Mouse (Mus musculus): Measurements from ENCODE around the gene Kbtbd12.

Kbtbd12 gene

GRCm38 (mm10) chr6:88626912-88627311, 10.8 kb downstream of the Kbtbd12 start:
- no peak for DNase-seq (ENCODE audit: low spot score)

DNA sequence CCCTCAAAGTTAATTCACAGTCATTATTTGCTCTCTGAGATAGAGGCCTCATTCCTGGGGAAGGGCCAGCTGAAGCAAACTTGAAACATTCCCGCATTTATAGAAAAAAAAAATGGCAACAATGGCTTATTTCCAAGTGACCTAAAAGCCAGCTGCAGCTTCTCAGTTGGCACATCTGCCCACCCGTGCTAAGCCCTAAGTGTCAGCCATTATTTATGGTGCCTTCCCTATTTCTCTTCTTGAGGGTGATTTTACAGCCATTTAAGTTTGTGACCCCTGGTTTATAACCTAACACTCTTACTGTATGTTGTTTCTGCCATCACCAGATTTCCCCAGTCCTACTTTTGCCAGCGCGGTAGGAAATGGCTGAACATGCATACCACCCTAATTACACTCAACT, 11.3 kb downstream of the Kbtbd12 start:
- DNase-seq (ENCODE audit: low spot score) = no peak

DNA sequence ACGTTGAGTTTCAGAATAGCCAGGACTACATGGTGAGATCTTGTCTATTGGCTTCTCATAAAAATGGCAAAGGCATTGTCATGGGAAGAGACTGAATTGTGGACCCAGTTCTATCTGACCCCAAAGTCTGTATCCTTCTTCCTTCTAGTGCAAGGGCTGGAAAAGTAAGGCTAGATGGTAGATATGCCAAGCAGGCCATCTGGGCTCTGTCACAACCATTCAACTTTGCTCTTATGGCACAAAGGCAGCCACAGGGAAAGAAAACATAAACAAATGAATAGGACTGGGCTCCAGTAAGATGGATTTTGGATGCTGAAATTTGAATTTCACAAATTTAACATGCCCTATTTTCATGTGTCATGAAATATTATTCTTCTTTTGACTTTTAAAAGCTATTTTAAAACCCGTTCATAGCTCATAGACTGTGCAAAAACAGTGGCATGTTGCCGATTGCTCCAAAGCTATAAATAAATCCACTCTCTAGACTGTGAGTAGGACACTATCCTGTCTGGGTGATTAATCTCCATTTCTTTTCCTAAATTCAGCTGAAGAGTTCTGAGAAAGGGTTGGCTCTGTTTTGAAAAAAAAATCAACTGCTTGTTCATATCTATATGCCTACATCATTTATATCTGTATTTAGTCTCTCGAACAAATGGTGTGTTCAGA, 15.8 kb downstream of the Kbtbd12 start:
- no peak for DNase-seq (ENCODE audit: low spot score)

- no peak for DNase-seq (ENCODE audit: low spot score)
Observed at GRCm38 (mm10) chr6:88619542-88619941, 18.2 kb downstream of the Kbtbd12 start.

DNA sequence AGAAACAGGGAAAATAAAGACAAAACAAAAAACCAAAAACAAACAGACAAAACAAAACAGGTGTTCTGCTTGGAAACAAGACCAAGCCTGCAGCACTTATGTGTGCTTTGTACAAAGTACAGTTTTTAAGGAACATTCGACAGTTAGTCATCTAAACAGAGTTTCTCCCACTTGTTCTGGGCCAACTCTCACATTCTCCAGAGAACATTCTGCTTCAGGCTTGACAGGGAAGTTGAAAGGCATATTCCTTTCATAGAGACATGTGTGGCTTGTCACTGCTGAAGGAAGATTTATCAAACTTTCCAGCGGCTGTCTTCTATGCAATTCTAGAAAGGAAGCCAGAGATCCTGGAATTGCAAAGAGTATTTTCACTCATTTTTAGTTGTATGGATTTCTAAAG, 22.4 kb downstream of the Kbtbd12 start:
- DNase-seq (ENCODE audit: low spot score) = no peak

- DNase-seq (ENCODE audit: low spot score) = no peak
Observed at GRCm38 (mm10) chr6:88606417-88606816, 31.3 kb downstream of the Kbtbd12 start.

DNA sequence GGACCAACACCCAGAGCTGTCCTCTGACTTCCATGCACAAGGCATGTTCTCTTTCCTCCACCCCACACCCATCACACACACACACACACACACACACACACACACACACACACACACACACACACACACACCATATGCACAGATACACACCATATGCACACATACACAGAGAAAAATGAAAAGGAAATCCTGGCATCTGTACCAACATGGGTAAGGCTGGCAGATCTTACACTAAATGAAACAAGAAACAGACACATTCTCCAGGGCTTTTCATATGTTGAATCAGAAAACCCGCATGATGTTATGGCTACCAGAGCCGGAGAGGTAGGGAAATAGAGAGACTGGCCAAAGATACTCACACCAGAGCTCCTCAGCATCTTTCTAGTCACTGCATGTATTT, 32.0 kb downstream of the Kbtbd12 start:
- no peak for DNase-seq (ENCODE audit: low spot score)

- DNase-seq (ENCODE audit: low spot score) = no peak
Observed at GRCm38 (mm10) chr6:88605235-88605634, 32.5 kb downstream of the Kbtbd12 start.

DNA sequence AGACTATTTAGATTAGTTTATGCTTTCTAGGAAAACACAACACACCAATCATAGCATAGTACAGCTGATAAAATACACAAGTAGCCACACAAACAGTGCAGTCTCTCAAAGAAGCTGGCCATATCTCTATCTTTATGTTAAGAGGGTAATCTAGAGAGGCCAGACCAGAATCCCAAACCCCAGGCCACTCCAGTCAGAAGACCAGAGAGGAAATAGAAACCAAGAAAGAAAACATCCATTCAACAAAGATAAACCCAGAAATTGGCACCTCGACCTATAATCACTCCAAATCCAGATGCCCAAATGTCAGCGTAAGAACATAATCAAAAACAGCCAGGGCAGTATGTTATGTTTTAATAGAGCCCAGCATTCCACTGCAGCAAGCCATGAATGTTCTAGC, 41.6 kb downstream of the Kbtbd12 start:
- DNase-seq (ENCODE audit: low spot score) = no peak

GRCm38 (mm10) chr6:88592367-88592766, 45.4 kb downstream of the Kbtbd12 start:
- DNase-seq (ENCODE audit: low spot score) = no peak

DNA sequence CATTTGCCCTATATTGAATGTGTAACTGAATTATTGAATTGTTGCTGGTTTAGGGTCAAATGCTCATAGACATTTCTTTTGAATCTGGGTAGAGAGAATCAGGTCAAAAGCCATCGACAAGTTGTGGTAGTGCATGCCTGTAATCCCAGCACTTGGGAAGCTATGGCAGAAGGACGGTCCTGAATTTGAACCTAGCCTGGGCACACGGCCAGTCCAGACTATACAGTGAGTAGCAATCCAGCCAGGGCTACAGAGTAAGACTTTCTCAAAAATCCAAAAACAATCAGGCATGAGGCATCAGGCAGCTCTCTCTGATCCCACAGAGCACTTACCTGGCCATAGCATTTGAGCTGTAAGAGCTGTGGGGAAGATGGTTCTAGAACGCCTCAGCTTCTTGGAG, 47.5 kb downstream of the Kbtbd12 start:
- no peak for DNase-seq (ENCODE audit: low spot score)

DNA sequence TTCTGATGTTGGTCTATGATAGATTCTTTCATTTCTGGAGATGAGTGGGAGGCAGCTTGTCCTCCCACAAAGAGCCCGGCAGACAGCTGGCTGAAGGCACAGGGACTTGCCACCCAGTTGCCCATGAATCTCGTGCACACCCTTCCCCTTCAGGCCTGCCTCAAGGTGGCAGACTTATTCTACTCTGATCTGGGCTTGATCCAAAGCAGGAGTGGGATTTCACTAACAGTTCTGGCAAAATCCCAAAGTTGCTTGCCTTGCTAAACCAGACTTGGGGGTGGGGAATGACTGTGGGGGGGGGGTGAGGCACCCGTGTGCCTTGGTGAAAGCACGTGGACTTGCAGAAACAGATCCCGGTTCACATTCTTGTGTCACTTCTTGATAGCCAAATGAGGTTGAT, 48.2 kb downstream of the Kbtbd12 start:
- DNase-seq (ENCODE audit: low spot score) = peak; percentile 10

DNA sequence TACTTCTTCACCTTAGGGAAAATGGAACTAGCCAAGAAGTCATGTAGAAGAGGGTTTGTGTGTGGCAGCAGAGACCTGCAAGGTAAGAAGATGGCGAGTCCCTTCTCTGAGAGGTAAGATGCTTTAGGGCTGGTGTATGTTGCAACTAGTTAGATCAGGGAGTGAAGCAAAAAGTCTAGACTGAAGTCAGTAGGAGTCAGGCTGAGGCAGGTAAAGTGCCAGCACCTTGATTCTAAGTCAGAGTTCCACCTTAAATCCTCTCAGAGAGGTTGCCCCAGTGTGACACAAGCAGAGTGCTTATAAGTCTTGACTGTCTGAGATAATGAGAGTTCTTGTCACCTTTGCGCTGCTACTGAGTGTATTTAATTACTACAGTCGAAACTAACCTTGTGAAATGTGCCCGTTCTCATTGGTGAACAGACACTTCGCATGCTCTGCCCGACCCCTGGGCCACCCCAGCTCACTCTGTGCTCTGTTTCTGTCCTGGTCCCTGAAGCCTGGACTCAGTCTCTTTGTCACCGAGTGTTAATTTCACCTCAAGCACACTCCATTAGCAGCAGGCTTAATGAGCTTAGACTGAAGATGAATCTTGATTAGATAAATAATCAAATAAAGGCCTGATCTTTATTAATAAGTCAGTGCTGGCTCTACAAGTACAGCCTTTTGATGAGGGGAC, 49.0 kb downstream of the Kbtbd12 start:
- no peak for DNase-seq (ENCODE audit: low spot score)

DNA sequence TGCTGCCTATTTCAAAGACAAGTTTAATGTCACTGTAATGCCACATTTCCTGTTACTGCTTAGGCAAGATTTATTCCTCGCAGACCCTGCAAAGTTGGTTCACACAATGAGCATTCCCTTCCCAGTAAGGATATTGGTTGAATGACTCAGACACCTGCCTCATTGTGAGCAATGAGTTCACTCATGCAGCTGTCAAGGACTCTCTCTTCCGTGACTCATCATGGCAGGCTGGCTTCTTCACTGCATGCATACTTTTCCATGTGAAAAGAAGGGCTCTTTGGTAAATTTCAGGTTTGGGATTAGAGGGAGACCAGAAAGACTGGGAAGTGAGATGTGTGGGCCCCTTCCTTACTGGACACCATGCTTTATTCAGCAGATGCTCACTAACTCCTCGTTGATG, 50.7 kb downstream of the Kbtbd12 start:
- no peak for DNase-seq (ENCODE audit: low spot score)

DNA sequence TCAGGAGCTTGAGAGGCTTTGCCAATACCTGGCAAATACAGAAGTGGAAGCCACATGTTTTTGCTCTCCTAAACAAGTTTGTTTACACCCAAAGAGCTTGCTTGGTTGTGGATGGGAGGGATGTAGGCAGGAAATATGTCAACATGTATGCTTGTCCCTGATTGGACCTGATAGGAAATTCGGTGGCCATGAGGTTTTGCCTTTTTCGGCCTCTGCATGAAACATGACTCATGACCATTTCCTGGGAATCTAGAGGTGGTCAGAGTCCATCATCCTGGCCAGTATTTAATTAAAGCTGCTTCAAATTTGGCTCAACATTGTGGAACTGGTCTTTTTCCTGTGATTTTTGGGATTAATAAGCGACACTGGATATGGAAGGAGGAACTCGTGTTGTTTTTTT, 53.8 kb downstream of the Kbtbd12 start:
- no peak for DNase-seq (ENCODE audit: low spot score)

DNA sequence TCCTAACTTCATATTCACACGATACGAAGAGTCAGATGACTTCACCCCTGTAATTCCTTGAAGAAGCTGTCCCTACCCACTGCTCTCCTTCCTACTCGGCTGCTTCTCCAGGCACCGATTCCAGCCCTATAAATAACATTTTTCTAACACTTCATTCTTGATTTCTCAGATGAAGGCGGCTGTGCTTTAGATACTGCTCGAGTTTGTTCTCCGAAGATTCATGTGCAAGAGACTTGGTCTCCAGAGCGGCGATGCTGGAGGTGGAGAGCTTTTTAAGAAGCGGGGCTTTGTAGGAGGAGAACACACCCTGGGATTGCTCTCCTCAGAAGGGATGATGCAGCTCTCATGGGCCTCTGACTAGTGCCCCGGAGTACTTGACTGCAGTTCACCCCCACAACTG, 61.3 kb downstream of the Kbtbd12 start:
- DNase-seq (ENCODE audit: low spot score) = no peak

GRCm38 (mm10) chr6:88566676-88567075, 71.1 kb downstream of the Kbtbd12 start:
- DNase-seq (ENCODE audit: low spot score) = no peak

- no peak for DNase-seq (ENCODE audit: low spot score)
Observed at GRCm38 (mm10) chr6:88565033-88565432, 72.7 kb downstream of the Kbtbd12 start.

DNA sequence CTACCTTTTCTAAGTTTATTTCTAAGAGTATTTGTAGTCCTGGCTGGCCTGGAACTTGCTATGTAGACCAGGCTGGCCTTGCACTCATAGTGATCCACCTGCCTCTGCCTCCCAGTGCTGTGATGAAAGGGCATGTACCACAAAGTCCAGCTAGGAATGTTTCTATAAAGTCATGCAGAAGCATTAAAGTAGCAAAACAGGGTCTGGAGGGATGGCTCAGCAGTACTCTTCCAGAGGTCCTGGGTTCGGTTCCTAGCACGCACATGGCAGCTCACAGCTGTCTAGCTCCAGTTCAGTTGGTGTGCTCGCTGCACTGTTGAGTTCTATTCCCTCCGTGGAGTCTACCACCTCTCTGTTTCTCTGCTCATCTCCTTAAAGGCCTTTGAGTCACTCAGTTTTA, 77.6 kb downstream of the Kbtbd12 start:
- no peak for DNase-seq (ENCODE audit: low spot score)

DNA sequence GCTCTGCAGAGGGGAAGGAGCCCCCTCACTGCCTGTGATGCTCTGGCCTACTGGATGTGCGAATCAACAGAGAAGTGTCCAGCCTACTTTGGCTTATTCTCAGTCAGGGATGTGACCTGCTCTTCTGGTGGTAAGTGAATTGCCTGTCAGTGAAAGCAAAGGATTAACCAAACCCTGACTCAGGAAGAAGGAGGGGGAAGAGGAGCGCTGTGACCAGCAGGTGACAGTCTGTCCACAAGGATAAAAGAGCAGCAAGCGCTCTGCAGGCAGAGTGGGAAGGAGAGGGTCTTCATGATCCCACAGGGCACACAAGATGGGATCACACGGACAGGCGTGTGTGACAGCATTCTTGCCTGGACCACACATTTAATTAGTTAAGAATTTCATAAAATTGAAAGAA, 78.1 kb downstream of the Kbtbd12 start:
- DNase-seq (ENCODE audit: low spot score) = no peak

DNA sequence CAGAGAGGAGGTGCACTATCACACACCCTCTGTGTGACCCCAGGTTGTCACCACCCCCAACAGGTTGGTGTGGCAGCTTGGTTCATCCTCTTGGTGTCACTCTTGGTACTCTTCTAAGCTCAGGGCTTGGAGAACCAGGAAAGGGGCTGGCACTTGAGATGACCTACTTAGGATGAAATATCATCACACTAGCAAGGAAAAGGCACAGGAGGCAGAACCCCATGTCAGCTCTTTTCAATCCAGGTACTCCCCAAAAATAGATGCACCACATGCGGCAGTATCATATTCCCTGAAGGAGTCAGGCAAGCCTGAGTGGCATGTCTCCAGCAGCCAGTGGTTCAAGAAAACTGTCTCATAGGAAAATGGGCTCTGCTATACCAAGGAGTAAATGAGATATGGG, 79.7 kb downstream of the Kbtbd12 start:
- DNase-seq (ENCODE audit: low spot score) = no peak

- no peak for DNase-seq (ENCODE audit: low spot score)
Observed at GRCm38 (mm10) chr6:88557548-88557947, 80.2 kb downstream of the Kbtbd12 start.

DNA sequence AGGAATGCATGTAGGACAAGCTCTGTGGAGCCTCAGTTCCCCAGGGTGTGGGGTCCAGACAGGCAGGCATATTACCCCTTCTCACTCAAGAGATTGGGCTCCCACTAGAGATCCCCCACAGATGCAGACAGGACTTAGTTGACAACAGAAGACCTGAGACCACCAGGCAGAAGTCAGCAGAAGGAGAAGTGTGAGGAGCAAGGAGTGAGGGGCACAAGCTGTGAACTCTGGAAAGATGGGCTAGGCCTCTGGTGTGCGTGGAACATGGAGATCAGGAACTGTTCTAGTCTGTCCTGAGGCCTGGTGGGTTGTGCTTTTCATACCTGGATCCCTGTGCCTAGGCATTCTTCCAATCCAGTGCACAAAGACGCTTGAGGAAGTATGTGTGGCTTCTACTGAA, 87.8 kb downstream of the Kbtbd12 start:
- no peak for DNase-seq (ENCODE audit: low spot score)

All from ovary, postnatal 36 days (tissue).